Mouse (Mus musculus) kidney, embryonic 16.5 days (tissue): ENCODE measurements around the gene Pde10a. TPM values are rescaled to one million over a fixed set of nuclear protein-coding genes. Genes with fewer than 3 reads are reported as not detected.
"Not testable (repeated sequence)": the region's sequence is repeated elsewhere in the genome, so short reads cannot be mapped to it uniquely, and the experiment has no call there.

Experiments used
- ATAC-seq: fragments of 200-750 bp; cut with Nextera tagmentation; 2 replicates; pipeline ENCODE4 v1.8.0; 2017; ENCODE audit warnings: moderate TSS enrichment; ENCODE audit not compliant: low FRiP score, low TSS enrichment
- H3K27ac ChIP-seq: fragments of 300-500 bp; sonication (generic); 2 replicates; pipeline ENCODE4 v1.5.1; 2014; ENCODE audit warnings: low read length
- H3K27me3 ChIP-seq: fragments of 300-500 bp; sonication (generic); 2 replicates; pipeline ENCODE4 v1.6.1; 2014; ENCODE audit warnings: low read length, control low read depth, mixed read lengths; ENCODE audit not compliant: insufficient read depth
- H3K36me3 ChIP-seq: fragments of 300-500 bp; sonication (generic); 2 replicates; pipeline ENCODE4 v1.6.1; 2014; ENCODE audit warnings: low read length, control low read depth, mixed read lengths; ENCODE audit not compliant: insufficient read depth
- H3K4me1 ChIP-seq: fragments of 300-500 bp; sonication (generic); 2 replicates; pipeline ENCODE4 v1.6.1; 2014; ENCODE audit warnings: low read length, control low read depth, mixed read lengths; ENCODE audit not compliant: insufficient read depth
- H3K4me2 ChIP-seq: fragments of 300-500 bp; sonication (generic); replicated peaks from 2 replicates; pipeline ENCODE4 v1.6.1; 2014; ENCODE audit warnings: low read depth, low read length
- H3K4me3 ChIP-seq: fragments of 300-500 bp; sonication (generic); 2 replicates; pipeline ENCODE4 v1.5.1; 2014; ENCODE audit warnings: mild to moderate bottlenecking, low read length
- H3K9ac ChIP-seq: fragments of 300-500 bp; sonication (generic); replicated peaks from 2 replicates; pipeline ENCODE4 v1.6.1; 2014; ENCODE audit warnings: low read length
- H3K9me3 ChIP-seq: fragments of 300-500 bp; sonication (generic); 2 replicates; pipeline ENCODE4 v1.6.1; 2016; ENCODE audit warnings: low read length, control low read depth
- WGBS: fragments of 180-500 bp; shearing (Covaris S2); extraction: QIAGEN DNeasy Blood & Tissue Kit; methylation state at CpG from one replicate; pipeline ENCODE4 v1.1.7; 2014; 5-methylcytosine and 5-hydroxymethylcytosine counted together
- polyA plus RNA-seq: library from polyadenylated mRNA; unstranded; fragments of >200 nt; fragmentation: Nextera tagmentation; extraction: Ambion mirVana; gene quantifications from 2 replicates; pipeline ENCODE4 v1.2.1, GENCODE M21; 2015

Pde10a gene
- polyA plus RNA-seq, 1 experiment from 2014 or later = 1.3 TPM

DNA sequence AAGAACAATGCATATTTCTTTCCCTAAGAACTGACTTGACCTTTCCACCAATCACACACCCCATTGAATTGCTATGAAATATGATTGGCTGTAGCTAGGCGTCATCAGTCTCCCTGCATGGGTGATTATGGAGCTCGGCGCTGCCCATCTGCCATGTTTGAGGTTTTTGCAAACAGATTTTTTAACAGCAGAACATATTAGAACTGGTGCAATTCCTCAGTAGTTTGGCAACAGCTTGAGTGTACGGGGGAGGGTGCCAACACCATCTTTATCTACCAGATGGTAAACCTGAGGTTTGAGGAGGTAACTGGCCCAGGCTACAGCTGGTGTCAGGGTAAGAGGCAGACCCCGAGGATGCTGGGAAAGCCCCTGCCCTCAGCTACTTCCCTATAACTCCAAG lies 177.3 kb downstream of the Pde10a start:
- Histone ChIP-seq H3K27me3 (no peaks in the 10 kb centered on the region), H3K4me1 (no peaks in the 10 kb centered on the region), H3K36me3 (no peaks in the 10 kb centered on the region), H3K9me3 (no peaks in the 10 kb centered on the region), H3K27ac (no peak overlapping the region), H3K9ac (no peak overlapping the region), H3K4me2 (no peak overlapping the region), H3K4me3 (no peak overlapping the region)
- ATAC-seq = no peak
- WGBS = 85% methylated on average over 5 of the region's 5 CpGs

DNA sequence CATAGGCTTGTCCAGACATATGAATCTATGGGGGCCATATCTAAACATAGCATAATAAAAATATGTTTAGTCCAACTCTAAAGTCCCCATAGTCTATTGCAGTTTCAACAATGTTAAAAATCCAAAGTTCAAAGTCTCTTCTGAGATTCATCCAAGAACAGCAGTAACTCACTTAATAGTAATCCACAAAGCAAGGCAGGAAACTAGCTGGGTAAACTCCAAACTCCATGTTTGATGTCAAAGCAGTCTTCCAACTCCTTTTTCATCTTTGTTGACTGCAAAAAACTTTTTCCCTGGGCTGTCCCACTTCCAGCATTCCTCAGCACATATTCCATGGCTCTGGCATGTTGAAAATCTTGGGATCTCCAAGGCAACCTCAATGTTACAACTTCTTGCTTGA lies 182.8 kb downstream of the Pde10a start:
- no peaks in the 10 kb centered on the region for H3K4me1 ChIP-seq
- no peak overlapping the region for H3K9ac ChIP-seq
- no peaks in the 10 kb centered on the region for H3K36me3 ChIP-seq
- H3K27me3 ChIP-seq = no peaks in the 10 kb centered on the region
- H3K4me2 ChIP-seq = no peak overlapping the region
- H3K4me3 ChIP-seq = no peak overlapping the region
- no peak for ATAC-seq
- no peak overlapping the region for H3K27ac ChIP-seq
- peaks cover 4% of the 10 kb centered on the region; the same call in 1 of the 2 replicates for H3K9me3 ChIP-seq

DNA sequence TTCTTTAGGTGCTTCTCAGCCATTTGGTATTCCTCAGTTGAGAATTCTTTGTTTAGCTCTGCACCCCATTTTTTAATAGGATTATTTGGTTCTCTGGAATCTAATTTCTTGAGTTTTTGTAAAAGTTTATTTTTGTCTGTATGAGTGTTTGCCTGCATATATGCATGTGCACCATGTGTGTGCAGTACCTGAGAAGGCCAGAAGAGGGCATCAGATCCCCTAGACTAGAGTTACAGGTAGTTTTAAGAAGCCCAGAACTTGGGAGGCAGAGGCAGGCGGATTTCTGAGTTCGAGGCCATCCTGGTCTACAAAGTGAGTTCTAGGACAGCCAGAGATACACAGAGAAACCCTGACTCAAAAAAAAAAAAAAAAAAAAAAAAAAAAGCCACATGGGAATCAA lies 187.6 kb downstream of the Pde10a start:
- 91% methylated on average over 2 of the region's 2 CpGs for WGBS
- not testable (repeated sequence) for H3K36me3 ChIP-seq, H3K4me3 ChIP-seq, H3K4me2 ChIP-seq, H3K27me3 ChIP-seq, ATAC-seq, H3K27ac ChIP-seq, H3K4me1 ChIP-seq, H3K9me3 ChIP-seq, H3K9ac ChIP-seq

DNA sequence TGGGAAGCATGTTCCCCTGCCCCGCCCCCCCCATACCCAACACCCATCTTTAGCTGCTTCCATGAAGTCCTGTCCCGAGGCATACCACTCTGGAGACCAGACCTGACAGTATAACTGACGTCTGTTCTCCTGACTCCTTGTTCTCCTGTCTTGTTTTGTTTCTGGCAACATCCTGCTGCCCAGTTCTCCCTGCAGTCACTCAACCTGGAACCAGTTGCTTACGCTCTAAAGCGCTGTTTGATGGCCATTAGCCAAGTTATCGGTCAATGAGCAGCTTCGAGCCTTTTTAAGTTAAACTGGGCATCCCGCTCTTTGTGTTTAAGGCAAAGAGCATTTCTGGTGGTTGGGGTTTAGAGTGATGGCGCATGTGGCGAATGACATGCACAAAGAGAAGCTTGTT lies 195.8 kb downstream of the Pde10a start:
- Histone ChIP-seq H3K27ac (no peak overlapping the region), H3K27me3 (no peaks in the 10 kb centered on the region), H3K4me1 (no peaks in the 10 kb centered on the region), H3K9me3 (no peaks in the 10 kb centered on the region), H3K4me2 (no peak overlapping the region), H3K36me3 (no peaks in the 10 kb centered on the region), H3K9ac (no peak overlapping the region), H3K4me3 (no peak overlapping the region)
- 67% methylated on average over 10 of the region's 10 CpGs for WGBS
- ATAC-seq = no peak

DNA sequence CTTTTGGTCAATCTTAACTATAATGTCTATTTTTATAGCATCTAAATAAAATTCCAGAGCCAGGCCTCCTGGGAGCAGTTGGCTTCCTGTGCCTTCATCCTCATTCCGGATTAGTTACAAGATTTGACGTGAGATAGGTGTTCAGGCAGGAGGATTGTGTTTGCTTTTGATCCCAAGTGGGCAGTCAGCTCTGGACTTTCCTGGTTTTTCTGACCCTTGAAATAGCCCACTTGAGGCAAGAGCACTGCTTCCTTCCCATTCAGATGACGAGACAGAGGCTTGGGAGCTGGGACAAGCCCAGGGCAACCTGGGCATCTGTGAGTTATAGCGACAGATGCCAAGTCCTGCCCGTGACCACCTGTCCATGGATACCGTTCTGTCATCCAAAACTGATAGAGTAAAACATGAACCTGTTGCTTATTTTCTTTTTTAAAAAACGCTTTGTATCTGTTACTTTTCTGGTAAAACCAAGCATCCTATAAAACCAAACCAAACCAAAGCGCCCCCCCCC lies 199.3 kb downstream of the Pde10a start:
- Histone ChIP-seq H3K9me3 (no peaks in the 10 kb centered on the region), H3K4me2 (no peak overlapping the region), H3K27me3 (no peaks in the 10 kb centered on the region), H3K27ac (no peak overlapping the region), H3K4me3 (no peak overlapping the region), H3K9ac (no peak overlapping the region), H3K36me3 (no peaks in the 10 kb centered on the region), H3K4me1 (no peaks in the 10 kb centered on the region)
- no peak for ATAC-seq
- WGBS = 64% methylated on average over 8 of the region's 8 CpGs

DNA sequence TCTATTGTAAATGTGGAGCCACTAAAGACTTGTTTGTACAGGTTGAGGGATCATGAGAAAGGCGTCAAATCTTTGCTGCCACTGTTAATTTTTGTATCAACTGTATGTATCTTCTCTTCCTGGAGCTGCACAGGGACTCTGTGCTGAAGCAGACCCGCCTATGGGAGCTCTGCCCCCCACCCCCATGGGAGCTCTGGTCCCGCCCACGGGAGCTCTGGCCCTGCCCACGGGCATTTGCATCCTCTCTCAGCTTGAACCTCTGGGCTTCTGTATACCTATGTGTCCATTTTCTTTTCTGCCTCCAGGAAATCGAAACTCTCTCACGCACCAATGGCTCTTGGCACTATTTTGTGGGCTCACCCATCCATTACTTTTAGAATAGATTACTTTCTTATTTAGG lies 203.5 kb downstream of the Pde10a start:
- H3K27me3 ChIP-seq = no peaks in the 10 kb centered on the region
- no peak overlapping the region for H3K27ac ChIP-seq
- H3K36me3 ChIP-seq = no peaks in the 10 kb centered on the region
- no peak overlapping the region for H3K4me2 ChIP-seq
- no peaks in the 10 kb centered on the region for H3K4me1 ChIP-seq
- 43% methylated on average over 7 of the region's 7 CpGs for WGBS
- H3K9ac ChIP-seq = no peak overlapping the region
- H3K9me3 ChIP-seq = no peaks in the 10 kb centered on the region
- no peak for ATAC-seq
- H3K4me3 ChIP-seq = no peak overlapping the region

DNA sequence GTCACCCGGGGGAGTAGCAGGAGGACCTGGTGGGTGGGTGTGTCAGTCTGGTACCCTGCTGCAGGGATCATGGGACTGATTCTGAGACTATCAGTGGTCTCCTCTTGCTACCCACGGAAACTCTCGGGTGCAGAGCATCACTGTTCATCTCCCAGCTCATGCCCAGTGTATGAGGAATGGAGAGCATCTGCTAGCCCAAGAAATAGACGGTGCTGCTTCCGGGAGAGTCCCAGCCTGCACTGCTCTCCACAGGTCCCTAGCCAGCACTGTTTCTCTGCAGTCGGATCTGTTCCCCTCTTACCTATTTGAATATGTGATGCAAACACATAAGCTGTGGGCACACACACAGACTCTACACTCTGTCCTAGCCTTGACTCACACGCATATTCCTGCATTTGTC lies 204.6 kb downstream of the Pde10a start:
- WGBS = 78% methylated on average over 7 of the region's 7 CpGs
- no peaks in the 10 kb centered on the region for H3K9me3 ChIP-seq

DNA sequence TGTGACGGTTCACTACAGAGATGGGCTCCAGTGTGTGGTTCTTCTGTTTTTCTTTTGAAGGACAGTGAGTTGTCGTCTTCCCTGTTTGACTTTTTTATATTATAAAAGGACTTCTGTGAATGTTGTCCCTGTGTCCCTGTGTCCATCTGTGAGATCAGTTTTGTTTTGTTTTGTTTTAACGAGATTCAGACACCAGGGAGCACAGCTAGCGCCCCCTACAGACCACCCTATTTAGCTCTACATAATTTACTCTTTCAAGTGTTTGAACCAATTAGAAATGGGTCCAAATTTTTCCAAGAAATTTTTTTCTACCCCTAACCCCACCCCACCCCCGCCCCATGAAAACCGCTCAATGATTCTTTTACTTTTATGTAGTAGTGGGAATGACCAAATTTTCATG lies 205.9 kb downstream of the Pde10a start:
- Histone ChIP-seq H3K27ac (no peak overlapping the region), H3K4me2 (no peak overlapping the region), H3K36me3 (no peaks in the 10 kb centered on the region), H3K4me1 (no peaks in the 10 kb centered on the region), H3K27me3 (no peaks in the 10 kb centered on the region), H3K9ac (no peak overlapping the region), H3K4me3 (no peak overlapping the region), H3K9me3 (no peaks in the 10 kb centered on the region)
- WGBS = 63% methylated on average over 6 of the region's 6 CpGs
- ATAC-seq = no peak

More for the DNA sequence above, 204.6 kb downstream of the Pde10a start:
- Histone ChIP-seq H3K4me1 (no peaks in the 10 kb centered on the region), H3K4me3 (no peak overlapping the region), H3K27ac (no peak overlapping the region), H3K9ac (no peak overlapping the region), H3K4me2 (no peak overlapping the region), H3K27me3 (no peaks in the 10 kb centered on the region), H3K36me3 (no peaks in the 10 kb centered on the region)
- ATAC-seq = no peak

DNA sequence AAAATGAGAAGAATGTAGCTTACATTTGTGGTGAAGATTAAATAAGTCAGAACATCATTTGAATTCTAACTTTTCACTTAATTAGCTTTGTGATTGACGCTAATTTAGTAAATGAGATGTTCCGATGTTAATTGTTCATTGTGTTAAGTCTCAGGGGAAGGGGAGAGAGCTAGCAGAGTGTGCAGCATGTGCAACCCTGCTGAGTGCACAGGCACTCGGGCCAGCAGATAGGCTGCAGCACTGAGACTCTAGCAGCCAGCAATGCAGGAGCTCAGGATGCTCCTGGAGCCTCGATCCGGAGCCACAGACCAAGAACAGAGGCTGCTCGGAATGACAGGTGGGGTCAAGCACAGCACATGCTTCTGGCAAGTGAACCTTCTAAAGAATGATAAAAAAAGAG lies 211.1 kb downstream of the Pde10a start:
- no peak overlapping the region for H3K4me2 ChIP-seq
- no peaks in the 10 kb centered on the region for H3K36me3 ChIP-seq
- no peaks in the 10 kb centered on the region for H3K9me3 ChIP-seq
- H3K9ac ChIP-seq = no peak overlapping the region
- ATAC-seq = no peak
- H3K27me3 ChIP-seq = no peaks in the 10 kb centered on the region
- WGBS = 76% methylated on average over 6 of the region's 6 CpGs
- no peaks in the 10 kb centered on the region for H3K4me1 ChIP-seq
- no peak overlapping the region for H3K4me3 ChIP-seq
- no peak overlapping the region for H3K27ac ChIP-seq

DNA sequence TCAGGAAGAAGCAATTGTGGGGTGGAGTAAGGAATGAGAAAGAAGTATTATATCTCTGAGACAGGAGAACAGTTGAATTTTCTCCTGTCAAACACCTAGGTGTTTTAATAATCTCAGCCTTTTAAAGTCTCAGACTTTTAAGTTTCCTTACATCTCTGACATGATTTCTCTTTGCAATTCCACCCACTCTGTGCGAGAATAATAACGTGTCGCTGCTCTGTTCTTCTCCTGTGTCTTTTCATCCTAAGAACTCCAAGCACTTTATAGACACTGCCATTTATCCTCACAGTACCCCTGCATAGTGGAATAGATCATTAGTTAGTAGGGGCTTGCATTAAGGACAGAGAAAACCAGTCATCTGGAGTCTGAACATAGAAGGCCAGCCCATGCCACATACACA lies 217.6 kb downstream of the Pde10a start:
- Histone ChIP-seq H3K4me1 (no peaks in the 10 kb centered on the region), H3K27ac (no peak overlapping the region), H3K9me3 (no peaks in the 10 kb centered on the region), H3K9ac (no peak overlapping the region), H3K36me3 (no peaks in the 10 kb centered on the region), H3K4me3 (no peak overlapping the region), H3K27me3 (no peaks in the 10 kb centered on the region), H3K4me2 (no peak overlapping the region)
- whole genome bisulfite sequencing = 91% methylated on average over 3 of the region's 3 CpGs
- ATAC-seq = no peak

DNA sequence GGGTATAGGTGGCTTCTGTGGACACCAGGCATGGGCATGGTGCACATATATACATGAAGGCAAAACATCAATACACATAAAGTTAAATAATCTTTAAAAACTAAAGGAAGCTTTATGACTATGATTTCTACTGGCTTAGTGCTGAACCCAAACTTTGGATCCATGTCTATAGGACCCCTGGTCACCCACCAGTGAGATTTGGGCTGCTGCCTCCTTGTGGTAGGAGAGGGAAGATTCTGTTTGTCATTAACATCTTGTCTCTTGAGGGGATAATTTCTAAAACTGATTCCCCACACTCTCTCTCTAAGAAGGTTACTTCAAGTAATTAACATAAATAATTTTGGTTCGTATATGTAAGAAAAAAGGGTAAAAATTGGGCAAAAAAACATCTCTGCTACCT lies 220.2 kb downstream of the Pde10a start:
- ATAC-seq = no peak
- Histone ChIP-seq H3K4me1 (no peaks in the 10 kb centered on the region), H3K9me3 (no peaks in the 10 kb centered on the region), H3K27ac (no peak overlapping the region), H3K4me3 (no peak overlapping the region), H3K4me2 (no peak overlapping the region), H3K27me3 (no peaks in the 10 kb centered on the region), H3K36me3 (no peaks in the 10 kb centered on the region), H3K9ac (no peak overlapping the region)
- WGBS = 59% methylated on average over 1 of the region's 1 CpGs
